Mouse (Mus musculus): Measurements from ENCODE around the gene Bicdl1. TPM values are rescaled to one million over a fixed set of nuclear protein-coding genes. Genes with fewer than 3 reads are reported as not detected.
A peak's percentile ranks its signal among the peaks of the same experiment; 100 is the strongest.
"Not testable (repeated sequence)": the region's sequence is repeated elsewhere in the genome, so short reads cannot be mapped to it uniquely, and the experiment has no call there.

Bicdl1 gene
- polyA plus RNA-seq, 1 experiment from 2014 or later, result 8.3 TPM

DNA sequence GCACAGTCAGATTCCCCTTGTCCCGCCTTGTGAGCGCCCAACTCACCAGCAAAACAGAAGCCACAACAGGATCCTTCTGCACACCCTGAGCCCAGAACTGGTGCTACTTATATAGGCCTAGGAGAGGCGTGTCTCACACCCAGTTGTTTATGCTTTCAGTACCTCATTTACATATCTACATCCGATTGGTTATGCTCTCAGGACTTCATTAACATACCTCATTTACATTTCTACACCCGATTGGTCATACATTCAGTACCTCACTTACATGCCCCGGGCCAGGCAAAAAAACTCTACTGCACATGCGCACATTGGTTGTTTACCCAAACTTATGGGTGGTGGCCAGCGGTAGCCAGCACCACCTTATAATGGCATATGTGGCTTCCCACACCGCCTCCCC lies 20.5 kb upstream of the Bicdl1 start:
- peaks cover 12% of the 10 kb centered on the region for H3K4me1 ChIP-seq
- not testable (repeated sequence) for DNase-seq (ENCODE audit: low spot score); H3K9me3 ChIP-seq (replicated peaks); H3K27me3 ChIP-seq (ENCODE audit: low read depth, poor library complexity, severe bottlenecking); H3K27ac ChIP-seq; H3K36me3 ChIP-seq; H3K4me3 ChIP-seq
- WGBS, result 91% methylated on average over 9 of the region's 9 CpGs

DNA sequence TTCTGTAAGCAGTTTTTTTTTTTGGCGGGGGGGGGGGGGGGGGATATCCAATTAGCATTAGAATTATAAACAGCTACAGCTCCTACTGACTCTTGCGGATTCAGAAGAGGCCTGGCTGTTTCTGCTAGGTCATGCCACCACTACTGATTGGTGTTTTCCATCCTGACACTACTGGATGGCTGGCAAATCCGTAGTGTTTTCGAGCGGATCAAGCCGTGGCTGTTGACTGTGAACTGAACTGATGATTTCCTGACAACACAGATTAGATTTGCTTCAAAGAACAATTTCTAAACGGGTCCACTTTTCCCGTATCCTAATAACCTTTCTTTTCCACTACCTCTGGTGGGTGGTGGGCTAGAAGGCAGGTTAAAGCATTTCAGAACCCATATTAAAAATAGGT lies 16.9 kb upstream of the Bicdl1 start:
- no peak for DNase-seq (ENCODE audit: low spot score)
- no peak overlapping the region for H3K4me3 ChIP-seq
- H3K4me1 ChIP-seq, result no peaks in the 10 kb centered on the region
- no peaks in the 10 kb centered on the region for H3K27me3 ChIP-seq (ENCODE audit: low read depth, poor library complexity, severe bottlenecking)
- H3K9me3 ChIP-seq (replicated peaks), result no peaks in the 10 kb centered on the region
- WGBS, result 67% methylated on average over 8 of the region's 8 CpGs
- H3K36me3 ChIP-seq, result no peaks in the 10 kb centered on the region
- H3K27ac ChIP-seq, result no peak overlapping the region

DNA sequence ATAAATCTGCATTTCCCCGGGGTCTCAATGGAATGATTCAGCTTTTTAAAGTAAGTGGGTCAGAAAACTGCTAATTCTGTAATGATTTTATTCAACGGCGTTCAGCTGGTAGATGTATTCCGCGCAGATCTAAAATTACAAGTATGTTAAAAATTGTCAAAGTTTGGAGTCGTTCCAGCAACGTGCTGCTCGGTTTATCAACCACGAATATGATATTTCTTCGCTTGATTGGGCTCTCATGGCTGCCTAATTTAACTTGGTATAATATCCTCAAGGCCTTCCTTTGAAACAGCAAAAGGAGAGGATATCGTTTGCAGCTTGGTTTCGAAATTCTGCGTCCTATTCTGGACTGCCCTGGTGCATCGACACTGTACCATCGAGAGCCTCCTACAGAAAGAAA lies 13.9 kb upstream of the Bicdl1 start:
- 91% methylated on average over 15 of the region's 15 CpGs for WGBS
- Histone ChIP-seq H3K36me3 (no peaks in the 10 kb centered on the region), H3K4me3 (no peak overlapping the region), H3K27me3 (ENCODE audit: low read depth, poor library complexity, severe bottlenecking) (no peaks in the 10 kb centered on the region), H3K9me3 (replicated peaks) (no peaks in the 10 kb centered on the region), H3K27ac (no peak overlapping the region), H3K4me1 (no peaks in the 10 kb centered on the region)
- no peak for DNase-seq (ENCODE audit: low spot score)

DNA sequence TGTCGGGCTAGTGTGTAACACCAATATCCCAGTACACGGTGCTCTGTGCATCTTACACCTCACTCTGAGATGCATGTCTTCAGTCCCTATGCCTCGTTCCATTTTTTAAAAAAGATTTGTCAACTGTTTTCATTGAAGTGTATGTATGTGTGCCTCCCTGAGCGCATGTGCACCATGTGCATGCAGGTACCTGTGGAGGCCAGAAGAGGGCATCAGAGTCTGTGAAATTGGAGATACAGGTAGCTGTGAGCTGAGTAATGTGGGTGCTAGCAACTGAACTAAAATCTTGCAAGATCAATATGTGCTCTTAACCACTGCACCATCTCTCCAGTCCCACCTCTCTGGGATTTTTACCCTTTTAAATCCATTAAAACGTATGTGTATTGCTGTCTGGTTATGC lies 6.6 kb upstream of the Bicdl1 start:
- peaks cover 10% of the 10 kb centered on the region for H3K27me3 ChIP-seq (ENCODE audit: low read depth, poor library complexity, severe bottlenecking)
- no peaks in the 10 kb centered on the region for H3K9me3 ChIP-seq (replicated peaks)
- no peak for DNase-seq (ENCODE audit: low spot score)
- no peak overlapping the region for H3K4me3 ChIP-seq
- H3K27ac ChIP-seq, result no peak overlapping the region
- WGBS, result 93% methylated on average over 5 of the region's 5 CpGs
- no peaks in the 10 kb centered on the region for H3K36me3 ChIP-seq
- H3K4me1 ChIP-seq, result no peaks in the 10 kb centered on the region

DNA sequence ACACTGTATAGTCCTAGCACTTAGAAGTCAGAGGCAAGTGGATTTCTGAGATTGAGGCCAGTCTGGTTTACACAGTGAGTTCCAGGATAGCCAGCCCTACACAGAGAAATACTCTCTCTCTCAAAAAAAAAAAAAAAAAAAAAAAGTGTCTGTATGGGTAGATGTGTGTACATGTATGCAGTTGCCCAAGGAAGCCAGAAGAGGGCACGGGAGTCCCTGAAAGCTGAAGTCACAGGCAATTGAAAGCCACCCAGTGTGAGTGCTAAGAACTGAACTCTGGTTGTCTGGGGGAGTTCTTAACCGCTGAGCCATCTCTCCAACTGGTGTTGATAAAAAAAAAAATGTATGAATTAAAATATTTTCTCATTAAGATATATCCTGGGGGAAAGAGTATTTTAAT lies 3.1 kb upstream of the Bicdl1 start:
- H3K4me3 ChIP-seq, result no peak overlapping the region
- H3K36me3 ChIP-seq, result no peaks in the 10 kb centered on the region
- no peak overlapping the region for H3K27ac ChIP-seq
- peaks cover 20% of the 10 kb centered on the region for H3K4me1 ChIP-seq
- H3K27me3 ChIP-seq (ENCODE audit: low read depth, poor library complexity, severe bottlenecking), result peaks cover 39% of the 10 kb centered on the region
- no peaks in the 10 kb centered on the region for H3K9me3 ChIP-seq (replicated peaks)
- 86% methylated on average over 2 of the region's 2 CpGs for WGBS
- DNase-seq (ENCODE audit: low spot score), result no peak

DNA sequence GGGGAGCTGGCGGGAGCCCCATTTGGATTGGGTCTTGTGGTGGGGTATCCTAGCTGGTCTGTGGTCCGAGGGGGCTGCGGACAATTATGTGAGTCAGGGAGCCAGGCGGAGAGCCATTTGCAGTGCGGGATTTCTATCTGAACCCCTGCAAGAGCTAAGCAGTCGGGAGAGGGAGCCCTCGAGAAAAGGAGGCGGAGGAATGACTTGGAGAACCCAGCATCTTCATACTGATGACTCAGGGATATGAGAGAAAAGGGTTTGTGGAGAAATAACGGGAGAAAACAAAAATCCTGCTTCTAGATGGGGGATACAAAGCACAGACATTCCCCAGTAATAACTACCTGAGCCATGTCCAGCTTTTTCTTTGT lies 1.4 kb upstream of the Bicdl1 start:
- Histone ChIP-seq H3K4me3 (peak overlapping the region; percentile 67), H3K9me3 (replicated peaks) (no peaks in the 10 kb centered on the region), H3K27ac (no peak overlapping the region), H3K36me3 (no peaks in the 10 kb centered on the region), H3K4me1 (peaks cover 20% of the 10 kb centered on the region), H3K27me3 (ENCODE audit: low read depth, poor library complexity, severe bottlenecking) (peaks cover 44% of the 10 kb centered on the region)
- no peak for DNase-seq (ENCODE audit: low spot score)
- WGBS, result 1% methylated on average over 9 of the region's 9 CpGs

DNA sequence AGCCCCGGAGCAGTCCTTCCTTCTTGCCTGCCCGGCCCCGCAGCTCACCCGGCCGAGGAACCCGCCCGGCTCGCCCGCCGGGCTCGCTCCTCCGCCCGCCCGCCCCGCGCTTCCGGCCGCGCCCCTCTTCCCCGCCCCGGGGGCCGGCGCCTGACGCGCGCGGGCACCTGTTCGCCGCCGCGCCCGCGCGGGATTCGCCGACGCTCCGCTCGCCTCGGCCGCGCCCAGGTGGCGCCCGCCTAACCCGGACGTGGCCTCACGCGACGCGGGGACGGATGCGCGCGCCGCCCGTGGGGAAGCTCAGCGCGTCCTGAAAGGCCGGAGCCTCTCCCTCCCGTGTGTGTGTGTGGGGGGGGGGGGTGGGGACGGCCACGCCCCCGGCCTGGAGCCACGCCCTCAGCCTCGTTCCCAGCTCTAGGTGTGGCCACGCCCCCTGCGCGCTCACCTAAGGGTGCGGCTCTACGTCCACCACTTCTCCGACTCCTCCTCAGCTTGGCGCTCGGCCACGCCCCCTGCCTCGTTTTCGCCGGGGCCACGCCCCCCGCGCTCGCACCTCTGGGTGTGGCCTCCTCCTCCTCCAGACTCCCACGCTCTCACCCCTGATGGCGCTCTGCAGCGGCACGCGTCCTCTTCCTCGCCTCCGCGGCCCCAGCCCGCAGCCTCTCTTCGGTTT lies 891 bp upstream of the Bicdl1 start:
- no peak overlapping the region for H3K27ac ChIP-seq

DNA sequence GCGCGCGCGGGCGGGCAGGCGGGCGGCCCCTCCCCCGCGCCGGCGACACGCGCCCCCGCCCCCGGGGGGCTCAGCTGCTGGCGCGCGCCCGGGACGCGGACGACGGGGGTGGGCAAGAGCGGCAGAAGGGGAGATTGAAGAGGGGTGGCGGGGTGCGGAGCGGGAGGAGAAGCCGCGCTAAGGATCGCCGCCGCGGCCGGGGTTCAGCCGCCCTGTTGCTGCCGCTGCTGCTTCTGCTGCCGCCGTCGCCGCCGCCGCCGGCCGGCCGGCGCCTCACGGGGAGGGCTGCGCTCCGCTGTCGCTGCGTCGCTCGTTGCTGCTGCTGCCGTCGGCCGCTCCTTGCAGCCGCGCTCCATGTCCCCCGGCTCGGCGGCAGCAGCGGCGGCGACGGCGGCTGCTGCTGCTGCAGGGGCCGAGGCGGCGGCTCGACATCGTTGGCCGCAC lies 333 bp upstream of the Bicdl1 start:
- peaks cover 44% of the 10 kb centered on the region for H3K27me3 ChIP-seq (ENCODE audit: low read depth, poor library complexity, severe bottlenecking)
- WGBS, result under 1% methylated on average over 49 of the region's 72 CpGs
- DNase-seq (ENCODE audit: low spot score), result no peak
- H3K4me3 ChIP-seq, result peak overlapping the region; percentile 67
- H3K27ac ChIP-seq, result no peak overlapping the region
- H3K4me1 ChIP-seq, result peaks cover 20% of the 10 kb centered on the region
- no peaks in the 10 kb centered on the region for H3K9me3 ChIP-seq (replicated peaks)
- H3K36me3 ChIP-seq, result no peaks in the 10 kb centered on the region

More for the DNA sequence above, 891 bp upstream of the Bicdl1 start:
- H3K36me3 ChIP-seq, result no peaks in the 10 kb centered on the region
- H3K4me1 ChIP-seq, result peaks cover 20% of the 10 kb centered on the region
- peak; percentile 87 for DNase-seq (ENCODE audit: low spot score)
- H3K9me3 ChIP-seq (replicated peaks), result no peaks in the 10 kb centered on the region
- peaks cover 44% of the 10 kb centered on the region for H3K27me3 ChIP-seq (ENCODE audit: low read depth, poor library complexity, severe bottlenecking)
- under 1% methylated on average over 86 of the region's 91 CpGs for whole genome bisulfite sequencing
- H3K4me3 ChIP-seq, result peak overlapping the region; percentile 67

DNA sequence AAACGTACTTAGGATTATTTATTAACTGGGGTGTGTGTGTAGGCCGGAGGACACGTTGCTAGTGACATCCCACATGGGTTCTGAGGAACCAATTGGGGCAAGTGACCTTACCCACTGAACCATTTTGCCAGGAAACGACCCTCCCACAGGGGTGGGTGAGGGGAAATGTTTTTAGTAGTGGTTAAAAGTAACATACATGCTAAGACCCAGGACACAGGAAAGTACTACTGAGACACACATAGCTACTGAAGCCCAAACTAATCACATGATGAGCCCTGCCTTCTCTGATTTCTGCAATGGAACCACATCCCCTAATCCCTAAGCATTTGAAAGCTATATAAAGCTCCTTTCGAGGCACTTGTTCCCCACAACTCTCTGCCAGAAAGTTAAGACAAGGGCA lies 1.1 kb downstream of the Bicdl1 start:
- WGBS, result 79% methylated on average over 5 of the region's 5 CpGs
- peaks cover 44% of the 10 kb centered on the region for H3K27me3 ChIP-seq (ENCODE audit: low read depth, poor library complexity, severe bottlenecking)
- no peaks in the 10 kb centered on the region for H3K36me3 ChIP-seq
- H3K4me3 ChIP-seq, result no peak overlapping the region
- DNase-seq (ENCODE audit: low spot score), result no peak
- H3K27ac ChIP-seq, result no peak overlapping the region
- peaks cover 20% of the 10 kb centered on the region for H3K4me1 ChIP-seq
- no peaks in the 10 kb centered on the region for H3K9me3 ChIP-seq (replicated peaks)

DNA sequence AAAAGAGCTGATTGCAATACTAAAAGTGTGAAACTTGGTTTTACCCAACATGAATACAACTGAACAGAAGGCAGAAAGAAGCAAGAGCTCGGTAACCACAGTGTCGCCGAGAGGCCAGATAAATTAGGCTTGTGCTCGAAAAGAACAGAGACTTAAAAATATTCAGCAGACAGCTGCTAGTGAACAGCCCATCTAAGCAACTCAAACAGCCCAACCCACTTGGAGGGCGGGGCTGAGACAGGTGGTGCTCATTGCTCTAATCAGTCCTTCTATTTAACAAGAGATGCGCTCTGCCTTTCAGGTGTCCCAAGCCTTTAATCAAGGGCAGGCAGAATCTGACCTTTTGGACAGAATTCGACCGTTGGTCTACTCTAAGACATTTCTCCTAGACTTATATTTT lies 4.8 kb downstream of the Bicdl1 start:
- DNase-seq (ENCODE audit: low spot score), result no peak
- H3K4me3 ChIP-seq, result no peak overlapping the region
- no peak overlapping the region for H3K27ac ChIP-seq
- no peaks in the 10 kb centered on the region for H3K9me3 ChIP-seq (replicated peaks)
- H3K36me3 ChIP-seq, result no peaks in the 10 kb centered on the region
- H3K4me1 ChIP-seq, result peaks cover 7% of the 10 kb centered on the region
- H3K27me3 ChIP-seq (ENCODE audit: low read depth, poor library complexity, severe bottlenecking), result peaks cover 23% of the 10 kb centered on the region
- 83% methylated on average over 8 of the region's 8 CpGs for WGBS

DNA sequence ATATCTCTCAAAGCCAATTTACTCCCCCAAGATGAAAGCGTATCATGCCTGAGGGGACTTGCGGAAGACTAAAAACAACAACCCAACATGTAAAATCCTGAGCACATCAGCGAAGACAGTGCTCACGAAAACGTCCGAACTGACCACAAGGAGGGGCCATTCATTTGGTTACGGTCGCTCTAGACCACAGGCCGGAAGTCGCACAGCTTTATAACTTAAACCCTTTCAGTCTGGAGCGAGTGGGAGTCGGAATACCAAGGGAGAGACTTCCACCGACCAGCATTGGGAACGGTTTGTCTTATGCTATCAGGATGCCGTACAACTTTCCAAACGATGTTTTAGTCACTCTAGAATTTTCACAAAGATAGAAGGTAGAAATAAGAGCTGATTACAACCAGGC lies 5.4 kb downstream of the Bicdl1 start:
- no peak for DNase-seq (ENCODE audit: low spot score)
- WGBS, result 83% methylated on average over 16 of the region's 16 CpGs
- Histone ChIP-seq H3K27me3 (ENCODE audit: low read depth, poor library complexity, severe bottlenecking) (peaks cover 20% of the 10 kb centered on the region), H3K27ac (no peak overlapping the region), H3K4me1 (peaks cover 4% of the 10 kb centered on the region), H3K9me3 (replicated peaks) (no peaks in the 10 kb centered on the region), H3K4me3 (no peak overlapping the region), H3K36me3 (no peaks in the 10 kb centered on the region)

DNA sequence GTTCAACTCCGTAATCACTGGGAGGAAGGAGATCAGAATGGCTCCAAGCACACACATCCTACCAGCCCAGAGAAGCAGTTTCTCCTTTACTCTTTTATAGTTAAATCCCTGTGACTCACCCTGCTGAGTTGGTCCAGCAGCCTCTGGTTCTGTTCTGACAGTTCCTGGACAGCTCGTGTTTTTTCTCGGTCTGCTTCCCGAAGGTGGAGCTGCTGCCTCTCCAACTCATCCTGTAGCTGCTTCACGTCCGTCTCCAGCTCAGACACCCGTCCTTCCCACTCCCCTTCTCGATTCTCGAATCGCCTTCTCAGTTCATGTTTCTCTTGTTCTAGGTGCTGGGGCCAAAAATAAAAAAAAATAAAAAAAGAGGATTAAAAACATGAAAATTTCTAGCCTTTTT lies 7.0 kb downstream of the Bicdl1 start:
- WGBS, result 89% methylated on average over 10 of the region's 10 CpGs
- Histone ChIP-seq H3K27ac (no peak overlapping the region), H3K4me3 (no peak overlapping the region), H3K36me3 (no peaks in the 10 kb centered on the region), H3K27me3 (ENCODE audit: low read depth, poor library complexity, severe bottlenecking) (peaks cover 4% of the 10 kb centered on the region), H3K4me1 (no peaks in the 10 kb centered on the region), H3K9me3 (replicated peaks) (no peaks in the 10 kb centered on the region)
- no peak for DNase-seq (ENCODE audit: low spot score)

DNA sequence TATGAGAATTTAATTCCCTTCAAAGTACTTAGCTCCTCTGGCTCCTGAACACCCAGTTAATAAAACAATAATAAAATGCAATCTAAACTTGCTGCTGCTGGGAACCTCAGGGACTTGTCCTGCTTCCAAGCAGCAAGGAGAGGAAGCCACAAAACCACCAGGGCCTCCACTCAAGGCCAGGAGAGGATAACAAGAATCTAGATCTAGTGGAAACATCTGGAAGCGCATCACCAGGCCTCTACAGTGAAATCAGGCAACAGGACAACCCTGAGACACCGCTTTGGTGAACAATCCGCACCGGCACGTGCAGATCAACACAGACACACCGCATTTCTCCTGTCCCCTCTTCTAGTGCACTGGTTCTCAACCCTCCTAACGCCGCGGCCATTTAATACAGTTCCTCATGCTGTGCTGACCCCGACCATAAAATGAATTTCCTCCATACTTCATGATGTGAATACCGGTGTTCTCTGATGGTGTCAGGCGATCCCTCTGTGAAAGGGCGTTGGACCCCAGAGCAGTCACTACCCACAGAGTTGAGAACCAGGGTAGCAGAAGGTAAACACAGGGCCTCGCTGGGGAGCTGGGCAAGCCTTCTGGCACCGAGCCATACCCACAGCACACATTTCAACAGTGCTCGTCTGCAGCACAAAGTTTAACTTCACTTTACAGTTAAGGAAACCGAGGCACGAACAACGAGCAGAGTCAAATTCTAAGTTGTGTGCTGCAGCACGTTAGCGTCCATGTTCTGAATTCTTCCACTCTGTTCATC lies 9.0 kb downstream of the Bicdl1 start:
- Histone ChIP-seq H3K27me3 (ENCODE audit: low read depth, poor library complexity, severe bottlenecking) (no peaks in the 10 kb centered on the region), H3K27ac (no peak overlapping the region), H3K4me1 (no peaks in the 10 kb centered on the region), H3K9me3 (replicated peaks) (no peaks in the 10 kb centered on the region), H3K4me3 (no peak overlapping the region), H3K36me3 (no peaks in the 10 kb centered on the region)
- WGBS, result 89% methylated on average over 21 of the region's 21 CpGs
- DNase-seq (ENCODE audit: low spot score), result no peak
